Mouse (Mus musculus) layer of hippocampus, adult 18-20 months (tissue): ENCODE measurements around the gene Med7. TPM values are rescaled to one million over a fixed set of nuclear protein-coding genes. Genes with fewer than 3 reads are reported as not detected.
"Not testable (repeated sequence)": the region's sequence is repeated elsewhere in the genome, so short reads cannot be mapped to it uniquely, and the experiment has no call there.

Experiments used
- DNase-seq, 2 experiments: peaks; one replicate each; pipeline ENCODE4 v3.0.0; 2022; ENCODE audit warnings: low spot score in 2 of 2
- total RNA-seq, 2 experiments: library from RNA; stranded (reverse); gene quantifications; 2 replicates each; pipeline ENCODE4 v1.2.3; 2021

The Med7 gene
- total RNA-seq, 2 experiments from 2014 or later, result 33.0 to 37.6 TPM

DNA sequence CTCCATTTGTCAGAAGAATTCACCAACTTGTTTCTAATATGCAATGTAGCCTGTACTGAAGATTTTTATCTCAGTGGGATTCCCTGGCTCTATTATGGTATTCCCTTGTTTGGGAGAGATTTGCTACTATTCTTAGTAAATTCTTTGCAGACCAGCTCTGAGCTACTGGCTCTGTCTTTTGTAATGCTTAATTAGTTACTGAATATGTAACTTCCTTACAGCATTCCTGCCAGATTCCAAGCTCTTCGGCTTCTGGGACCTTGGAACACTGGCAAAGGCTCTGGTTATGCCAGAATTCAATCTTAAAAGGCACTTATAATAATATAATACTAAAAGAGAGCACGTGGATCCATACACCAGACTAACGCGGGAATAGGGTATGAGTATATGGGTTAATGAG lies 8.6 kb upstream of the Med7 start:
- DNase-seq, result not testable (repeated sequence)

DNA sequence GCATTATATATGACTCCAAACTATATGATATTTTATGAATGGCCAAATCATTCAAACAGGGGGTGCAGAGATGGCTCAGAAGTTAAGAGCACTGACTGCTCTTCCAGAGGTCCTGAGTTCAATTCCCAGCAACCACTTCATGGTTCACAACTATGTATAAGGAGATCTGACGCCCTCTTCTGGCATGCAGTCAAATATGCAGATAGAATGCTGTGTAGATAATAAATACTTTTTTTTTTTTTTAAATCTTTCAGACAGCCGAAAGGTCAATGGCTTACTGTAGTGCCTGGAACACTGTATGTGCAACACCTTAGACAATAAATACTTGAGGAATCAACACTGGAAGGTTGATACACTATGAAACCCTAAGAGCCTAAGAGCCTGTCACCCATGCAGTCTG lies 6.6 kb upstream of the Med7 start:
- DNase-seq, result no peak

DNA sequence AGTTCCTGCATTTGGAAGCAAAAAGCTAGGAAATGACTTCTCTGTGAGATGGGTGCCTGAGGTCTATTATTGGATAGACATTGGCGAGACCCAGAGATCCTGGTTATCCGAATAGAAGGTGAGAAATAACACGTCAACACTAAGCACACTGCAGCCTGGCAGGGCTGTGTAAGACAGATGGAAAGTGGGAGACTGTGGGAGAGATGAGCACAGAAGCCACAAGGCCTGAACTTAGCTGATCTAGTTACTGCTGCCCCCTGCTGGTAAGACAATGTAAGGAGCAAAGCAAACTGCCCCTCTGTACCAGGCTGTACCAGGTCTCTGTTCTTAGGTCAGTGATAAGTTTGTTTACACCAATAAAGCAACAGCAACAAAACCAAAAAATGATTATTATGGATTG lies 5.6 kb upstream of the Med7 start:
- peak; percentile 84 to 94 for DNase-seq

DNA sequence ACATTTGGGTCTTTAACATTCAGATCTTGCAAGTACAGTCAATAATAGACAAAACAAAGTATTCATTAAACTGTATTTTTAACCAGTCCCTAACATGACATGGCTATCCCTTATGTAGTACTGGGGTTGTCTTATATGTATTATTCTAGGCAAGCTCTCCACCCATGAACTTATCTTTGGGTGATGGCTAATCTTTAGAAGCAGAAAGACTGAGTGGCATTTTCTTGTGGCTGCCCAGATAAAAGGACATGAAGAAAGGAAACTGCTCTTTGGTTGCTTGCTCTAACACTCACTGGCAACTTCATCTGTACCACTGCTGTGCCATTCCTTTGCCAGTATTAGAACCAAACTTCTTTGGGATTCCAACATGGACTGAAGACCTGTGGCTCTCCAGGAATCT lies 1.4 kb upstream of the Med7 start:
- no peak for DNase-seq

DNA sequence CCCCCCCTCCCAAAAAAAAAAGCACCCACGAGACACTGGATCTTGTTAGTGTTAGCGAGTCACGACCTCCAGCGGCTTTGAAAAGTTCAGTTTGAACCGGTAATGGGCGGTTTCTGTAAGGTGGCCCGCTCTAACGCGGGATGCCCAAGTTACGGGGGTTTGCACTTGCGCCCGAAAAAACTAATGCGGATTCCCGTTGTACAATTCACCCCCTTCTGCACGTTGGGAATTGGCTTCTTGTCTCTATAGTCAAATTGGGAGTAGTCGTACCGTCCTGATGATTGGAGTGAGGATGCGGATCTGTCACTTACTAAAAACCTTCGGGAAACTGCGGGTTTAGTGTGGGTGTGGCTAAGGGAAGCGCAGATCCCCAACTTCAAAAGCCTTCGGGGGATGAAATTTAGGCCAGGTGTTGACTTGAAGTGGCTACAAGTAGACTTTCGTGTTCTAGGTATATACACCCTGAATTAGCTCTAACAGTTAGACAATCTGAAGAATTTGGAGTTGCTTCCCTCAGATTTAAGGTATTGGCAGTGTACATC lies 805 bp downstream of the Med7 start:
- no peak for DNase-seq

DNA sequence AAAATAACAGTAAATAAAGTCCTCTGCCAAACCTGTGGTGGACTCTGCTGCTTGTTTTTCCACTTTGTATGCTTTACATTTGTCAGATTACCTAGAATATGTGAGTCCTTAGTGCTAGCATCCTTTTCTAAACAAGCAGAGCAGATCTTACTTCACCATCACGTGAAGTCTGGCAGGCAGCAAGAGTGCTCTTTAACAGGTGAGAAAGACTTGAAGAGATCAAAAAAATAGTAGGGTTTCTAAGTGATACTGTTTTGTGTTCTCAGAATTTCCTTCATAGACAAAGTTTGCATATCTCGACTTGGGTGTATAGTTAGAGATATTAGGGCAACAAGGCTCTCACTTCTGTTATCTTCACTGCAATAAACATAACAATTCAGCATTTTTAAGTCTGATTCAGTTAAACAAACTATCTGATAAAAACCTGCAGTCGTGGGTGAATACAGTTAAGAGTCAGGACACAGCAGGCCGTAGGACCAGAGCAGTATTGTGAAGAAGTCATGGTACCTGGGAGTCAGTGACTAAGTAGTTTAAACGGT lies 2.3 kb downstream of the Med7 start:
- no peak for DNase-seq

DNA sequence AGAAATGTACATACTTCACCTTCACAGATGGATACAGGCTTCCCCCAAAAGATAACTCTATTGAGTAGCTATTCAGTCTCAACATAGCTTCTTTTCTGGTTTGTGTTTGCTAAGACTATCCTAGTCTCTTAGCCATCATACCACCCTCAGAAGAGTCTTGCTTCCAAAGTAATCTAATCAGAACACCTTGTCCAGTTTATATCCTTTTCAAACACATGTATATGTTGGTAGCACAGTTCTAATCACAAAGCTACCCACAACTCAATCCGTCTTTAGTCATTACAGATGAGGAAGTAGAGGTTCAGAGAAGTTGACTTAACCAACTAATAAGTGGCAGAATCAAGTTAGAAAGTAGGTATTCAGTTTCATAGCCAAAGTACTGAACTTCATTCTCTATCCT lies 5.0 kb downstream of the Med7 start:
- DNase-seq, result no peak

DNA sequence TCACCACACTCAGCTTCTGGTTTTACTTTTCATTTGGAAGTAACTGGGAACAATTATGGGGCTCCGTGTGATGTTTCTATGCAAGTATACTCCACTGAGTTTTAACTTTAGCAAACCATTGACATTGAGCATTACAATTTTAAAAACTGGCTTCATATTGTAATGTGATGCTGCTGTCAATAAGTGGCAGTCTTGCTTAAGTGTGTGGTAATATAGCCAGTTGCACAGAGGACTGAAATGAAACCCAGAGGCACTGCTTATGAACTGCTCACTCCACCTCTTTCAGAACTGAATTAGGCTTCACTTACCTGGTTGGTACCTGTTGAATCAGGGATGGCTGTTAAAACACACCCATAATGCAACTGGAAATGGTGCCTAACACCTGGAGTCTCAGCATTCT lies 6.4 kb downstream of the Med7 start:
- DNase-seq, result no peak

DNA sequence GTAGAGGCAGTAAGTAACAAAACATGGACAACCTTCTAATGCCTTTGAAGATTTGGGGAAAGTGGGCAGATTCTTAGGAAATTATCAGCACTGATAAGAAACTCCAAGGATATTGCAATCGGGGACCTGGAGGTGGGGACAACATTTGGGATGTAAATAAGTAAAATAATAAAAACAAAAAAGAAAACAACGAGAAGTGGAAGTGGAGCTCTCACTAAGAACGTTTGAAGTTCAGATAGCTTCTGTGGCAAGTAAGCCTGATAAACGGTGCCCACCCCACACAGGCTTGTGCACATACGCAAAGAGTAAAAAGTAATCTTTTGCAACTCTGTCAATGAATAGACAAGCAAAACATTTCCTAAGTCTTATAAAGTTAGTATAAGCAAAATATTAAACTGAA lies 7.3 kb downstream of the Med7 start:
- no peak for DNase-seq

DNA sequence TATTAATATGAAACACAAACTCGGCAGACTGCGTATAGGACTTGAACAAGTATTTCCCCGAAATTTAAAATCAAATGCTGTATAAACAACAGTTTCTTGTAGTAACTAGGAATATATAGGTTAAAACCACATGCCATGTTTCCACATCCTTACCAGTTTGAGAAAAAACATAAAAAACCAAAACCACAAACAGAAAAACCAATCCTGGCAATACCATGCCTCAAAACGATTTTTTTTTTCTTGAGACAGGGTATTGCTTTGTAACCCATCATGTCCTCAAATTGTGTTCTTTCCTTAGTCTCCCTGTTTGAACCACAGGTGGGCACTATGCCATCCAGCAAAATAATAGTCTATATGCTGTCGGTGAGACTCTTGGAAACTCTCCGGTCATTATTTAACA lies 9.4 kb downstream of the Med7 start:
- no peak for DNase-seq

DNA sequence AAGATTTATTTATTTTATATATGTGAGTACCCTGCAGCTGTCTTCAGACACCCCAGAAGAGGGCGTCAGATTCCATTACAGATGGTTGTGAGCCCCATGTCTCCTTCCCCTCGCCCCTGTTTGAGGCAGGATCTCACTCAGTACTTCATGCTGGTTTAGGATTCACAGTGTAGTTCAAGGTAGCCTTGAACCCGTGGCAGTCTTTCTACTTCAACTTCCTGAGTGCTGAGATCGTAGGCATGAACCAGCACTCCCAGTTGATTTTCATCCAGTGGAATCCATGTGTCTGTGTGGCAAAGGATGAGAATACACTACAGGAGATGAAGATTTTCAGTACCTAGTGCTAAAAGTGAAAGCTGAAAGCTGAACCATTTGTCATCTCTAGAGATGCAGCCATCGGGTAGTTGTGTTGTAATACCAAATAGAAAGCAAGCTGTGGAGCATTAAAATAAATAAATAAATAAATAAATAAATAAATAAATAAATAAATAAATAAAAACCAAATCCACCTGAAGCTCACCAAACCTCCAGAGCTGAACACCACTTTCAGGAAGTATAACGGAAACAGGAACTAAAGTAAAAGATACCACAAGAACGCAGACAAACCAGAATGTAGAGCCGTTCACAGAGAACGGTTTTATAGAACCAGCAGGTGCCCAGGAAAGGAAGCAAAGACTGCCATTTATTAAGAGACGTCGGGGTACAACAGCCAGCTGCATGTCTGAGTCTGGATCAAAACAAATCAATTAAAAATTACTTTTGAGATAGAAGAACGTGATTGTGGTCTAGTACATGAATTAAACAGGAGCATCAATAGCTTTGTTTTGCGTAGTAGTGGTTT lies 11.1 kb downstream of the Med7 start:
- no peak for DNase-seq

DNA sequence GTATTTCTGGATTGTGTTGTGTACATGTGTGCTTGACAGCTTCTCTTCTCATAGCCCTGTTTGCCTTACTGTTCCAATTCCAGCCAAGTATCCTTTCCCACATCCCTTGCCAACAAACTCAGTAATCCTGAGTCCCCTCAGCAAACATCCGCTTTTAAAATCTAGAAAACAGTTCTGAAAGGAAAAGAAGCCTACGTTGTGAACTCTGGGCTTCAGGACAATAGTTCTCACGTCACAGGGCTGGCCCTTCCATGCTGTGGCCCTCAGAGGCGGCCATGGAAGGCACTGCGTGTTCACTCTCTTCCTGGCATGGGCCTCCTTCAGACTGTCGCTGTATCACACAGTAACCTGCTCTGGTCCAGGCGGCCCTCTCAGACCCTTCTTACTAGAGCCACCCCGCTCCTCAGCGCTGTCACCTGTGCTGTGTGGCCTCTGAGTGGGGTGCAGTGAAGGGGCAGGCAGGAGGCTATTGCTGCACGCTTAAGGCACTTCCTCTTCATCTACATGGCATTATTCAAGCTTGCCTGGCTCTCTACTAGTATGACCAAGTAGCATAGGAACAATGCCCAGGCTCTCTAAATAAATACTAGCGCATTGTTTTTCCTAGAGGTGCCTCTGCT lies 12.8 kb downstream of the Med7 start:
- DNase-seq, result no peak

DNA sequence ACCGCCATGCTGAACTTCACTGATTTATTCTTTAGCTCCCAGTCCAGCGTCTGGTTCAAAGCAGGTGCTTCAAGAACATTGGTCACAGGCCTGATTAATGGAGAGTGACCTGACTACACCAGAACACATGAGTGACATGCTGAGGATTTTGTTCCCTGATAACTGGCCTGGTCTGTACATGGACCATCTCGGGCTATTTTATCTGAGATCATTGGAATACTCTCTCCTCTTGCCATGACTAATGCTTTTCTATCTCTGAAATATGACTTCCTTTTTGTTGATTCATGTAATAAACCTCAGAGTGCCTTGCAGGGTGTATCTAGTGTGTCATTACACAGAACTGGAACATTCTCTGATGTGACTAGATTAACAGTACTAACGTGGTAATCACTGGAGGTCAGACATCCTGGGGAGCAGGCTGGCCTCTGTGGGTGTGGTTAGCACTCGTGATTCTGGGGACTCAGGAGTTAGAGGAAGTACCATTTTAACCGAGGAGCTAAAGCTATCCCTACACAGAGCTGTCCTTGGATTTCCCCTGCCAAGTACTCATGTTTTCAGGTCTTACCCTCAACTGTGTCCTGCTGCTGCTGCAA lies 17.8 kb downstream of the Med7 start, which contains the start of gene Havcr2:
Gene Havcr2, plus strand, starts transcription at position 483 of the 593 bp plus-strand sequence.
- no peak for DNase-seq

DNA sequence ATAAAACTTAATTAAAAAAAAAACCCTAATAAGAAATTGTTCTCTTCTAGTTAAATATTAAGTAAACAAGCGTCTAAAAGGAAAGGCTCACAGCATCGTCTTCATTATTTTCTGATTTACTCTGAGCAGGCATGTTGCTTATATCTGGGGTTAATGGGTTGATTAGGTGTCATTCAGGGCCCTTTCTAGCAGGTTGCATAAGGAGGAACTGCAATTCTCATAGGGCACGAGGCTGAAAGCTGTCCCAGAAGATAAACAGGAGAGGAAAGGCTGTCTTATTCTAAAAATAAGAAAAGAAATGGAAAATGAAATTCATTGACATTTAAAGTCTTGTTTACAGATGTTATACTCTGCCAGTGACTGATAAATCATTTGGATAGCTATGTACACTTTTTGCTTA lies 23.2 kb downstream of the Med7 start:
- no peak for DNase-seq

DNA sequence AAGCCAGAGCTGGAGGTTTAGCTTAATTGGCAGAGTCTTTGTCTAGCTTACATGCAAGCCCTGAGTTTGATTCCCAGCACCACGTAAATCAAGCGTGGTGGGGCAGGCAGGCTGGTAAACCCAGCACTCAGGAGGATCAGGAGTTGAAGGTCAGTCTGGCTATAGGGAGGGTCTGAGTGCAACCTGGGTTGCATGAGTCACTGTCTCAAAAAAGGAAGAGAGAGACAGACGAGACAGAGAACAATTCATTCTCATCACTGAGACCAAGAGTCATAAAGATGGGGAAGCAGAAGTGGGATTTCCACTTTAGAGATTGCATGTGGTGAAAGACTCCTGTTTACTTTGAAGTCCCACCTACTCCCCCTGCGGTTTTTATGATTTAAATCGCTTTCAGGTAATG lies 24.6 kb downstream of the Med7 start:
- no peak for DNase-seq

DNA sequence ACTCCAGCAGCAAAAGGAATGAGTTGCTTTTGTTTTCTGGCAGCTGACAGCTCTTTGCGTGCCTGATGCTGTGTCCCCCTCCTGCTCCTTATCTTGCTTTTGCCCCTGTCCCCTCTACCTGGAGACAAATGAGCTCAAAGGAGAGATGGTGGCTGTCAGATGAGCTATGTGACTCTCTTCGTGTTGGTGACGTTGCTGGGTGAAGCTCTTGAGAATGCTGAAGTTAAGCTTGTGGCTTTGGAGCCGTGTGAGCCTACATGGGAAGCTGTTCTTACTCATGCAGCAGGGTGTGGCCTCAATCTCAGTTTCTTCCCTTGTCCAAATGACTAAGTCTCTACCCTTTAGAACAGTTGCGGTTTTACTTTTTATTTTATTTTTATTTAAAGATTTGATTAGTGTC lies 25.2 kb downstream of the Med7 start:
- no peak for DNase-seq

DNA sequence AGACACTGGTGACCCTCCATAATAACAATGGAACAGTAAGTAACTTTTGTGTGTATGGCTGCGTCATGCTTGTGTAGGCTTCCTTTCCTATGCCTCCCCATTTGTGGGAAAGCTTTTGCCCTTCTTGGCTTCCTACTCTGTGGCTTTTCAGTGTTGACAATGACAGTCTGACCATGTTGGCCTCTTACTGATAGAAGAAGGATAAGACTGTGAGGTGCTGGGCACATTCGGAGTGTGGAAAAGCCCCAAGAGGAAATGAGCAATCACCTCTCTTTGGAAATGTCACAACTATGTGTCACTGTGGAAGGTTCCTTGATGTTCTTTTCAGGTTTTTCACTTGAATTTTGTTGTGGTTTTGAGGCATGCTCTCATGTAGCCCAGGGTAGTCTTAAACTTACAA lies 30.2 kb downstream of the Med7 start:
- no peak for DNase-seq

DNA sequence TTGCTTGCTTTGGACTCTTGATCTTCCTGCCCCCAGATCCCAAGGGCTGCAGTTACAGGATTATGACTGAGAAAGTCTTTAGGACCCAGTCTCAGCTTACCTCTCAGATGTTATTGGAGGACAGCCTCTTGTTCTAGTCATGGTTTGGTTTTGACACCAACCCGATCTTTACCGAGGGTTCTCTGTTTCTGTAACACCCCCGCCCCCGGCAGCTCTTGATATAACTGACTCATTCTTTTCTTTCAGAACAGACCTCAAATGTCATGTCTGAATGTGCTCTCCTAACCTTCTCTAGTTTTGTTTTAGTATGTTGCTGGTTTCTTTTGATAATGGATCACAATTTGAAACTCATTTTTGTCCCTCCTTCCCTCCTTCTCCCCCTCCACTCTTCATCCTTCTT lies 37.5 kb downstream of the Med7 start:
- no peak for DNase-seq

DNA sequence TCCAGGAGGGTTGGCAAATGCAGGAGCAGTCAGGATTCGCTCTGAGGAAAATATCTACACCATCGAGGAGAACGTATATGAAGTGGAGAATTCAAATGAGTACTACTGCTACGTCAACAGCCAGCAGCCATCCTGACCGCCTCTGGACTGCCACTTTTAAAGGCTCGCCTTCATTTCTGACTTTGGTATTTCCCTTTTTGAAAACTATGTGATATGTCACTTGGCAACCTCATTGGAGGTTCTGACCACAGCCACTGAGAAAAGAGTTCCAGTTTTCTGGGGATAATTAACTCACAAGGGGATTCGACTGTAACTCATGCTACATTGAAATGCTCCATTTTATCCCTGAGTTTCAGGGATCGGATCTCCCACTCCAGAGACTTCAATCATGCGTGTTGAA lies 42.6 kb downstream of the Med7 start:
- DNase-seq, result no peak

DNA sequence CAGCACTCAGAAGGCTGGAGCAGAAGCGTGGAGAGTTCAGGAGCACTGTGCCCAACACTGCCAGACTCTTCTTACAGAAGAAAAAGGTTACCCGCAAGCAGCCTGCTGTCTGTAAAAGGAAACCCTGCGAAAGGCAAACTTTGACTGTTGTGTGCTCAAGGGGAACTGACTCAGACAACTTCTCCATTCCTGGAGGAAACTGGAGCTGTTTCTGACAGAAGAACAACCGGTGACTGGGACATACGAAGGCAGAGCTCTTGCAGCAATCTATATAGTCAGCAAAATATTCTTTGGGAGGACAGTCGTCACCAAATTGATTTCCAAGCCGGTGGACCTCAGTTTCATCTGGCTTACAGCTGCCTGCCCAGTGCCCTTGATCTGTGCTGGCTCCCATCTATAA lies 43.8 kb downstream of the Med7 start:
- DNase-seq, result peak in 1 of 2 experiments; percentile 9

DNA sequence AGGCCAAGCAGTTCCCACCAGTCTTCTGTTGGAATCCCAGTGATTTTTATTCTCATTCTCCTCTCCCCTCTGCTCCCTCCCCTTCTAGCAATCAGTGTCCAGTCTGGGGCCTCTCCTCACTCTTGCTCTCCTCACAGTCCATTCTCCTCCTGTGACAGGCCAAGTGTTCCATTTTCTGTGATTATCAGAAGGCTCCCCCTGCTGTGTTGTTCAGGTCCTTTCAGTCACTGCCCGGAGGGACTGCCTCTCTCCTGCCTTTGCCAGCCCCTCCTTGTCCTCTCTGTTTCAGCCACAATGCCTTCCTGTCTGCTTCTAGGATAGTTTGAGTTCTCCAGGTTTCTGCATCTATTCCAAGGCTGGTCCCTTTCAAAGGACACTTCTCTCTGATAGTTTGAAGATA lies 51.5 kb downstream of the Med7 start:
- DNase-seq, result no peak

DNA sequence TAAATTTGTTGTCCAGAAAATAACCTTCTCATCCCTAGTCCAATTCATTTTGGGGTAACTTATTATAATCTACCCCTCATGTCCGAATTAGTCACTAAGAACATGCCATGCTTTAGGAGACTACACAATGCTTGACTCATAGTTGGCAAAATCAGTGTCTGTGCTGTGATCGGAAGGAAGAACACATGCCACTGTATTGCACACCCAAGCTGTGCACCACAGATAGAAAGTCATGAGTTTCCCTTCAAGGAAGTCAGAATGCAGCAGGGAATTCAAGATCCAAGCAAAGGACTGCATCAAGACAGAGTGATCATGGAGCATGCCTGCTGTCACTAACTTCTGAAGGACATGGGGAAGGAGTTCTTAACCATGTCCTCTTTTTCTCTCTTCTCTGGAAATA lies 51.9 kb downstream of the Med7 start:
- DNase-seq, result peak in 1 of 2 experiments; percentile 39
